Mouse (Mus musculus) embryonic fibroblast, embryonic 13.5 days (primary cell): Measurements from ENCODE around the gene Lilrb4a.

Experiments used
- CTCF ChIP-seq: IDR thresholded peaks from 2 replicates; pipeline ENCODE4 v1.5.1; 2011; ENCODE audit warnings: mild to moderate bottlenecking, control low read depth, low read length, moderate library complexity, borderline replicate concordance; ENCODE audit not compliant: insufficient read depth
- POLR2A ChIP-seq: IDR thresholded peaks from 2 replicates; pipeline ENCODE4 v1.6.1; 2011; ENCODE audit warnings: low read depth, mild to moderate bottlenecking, control low read depth, low read length, moderate library complexity

DNA sequence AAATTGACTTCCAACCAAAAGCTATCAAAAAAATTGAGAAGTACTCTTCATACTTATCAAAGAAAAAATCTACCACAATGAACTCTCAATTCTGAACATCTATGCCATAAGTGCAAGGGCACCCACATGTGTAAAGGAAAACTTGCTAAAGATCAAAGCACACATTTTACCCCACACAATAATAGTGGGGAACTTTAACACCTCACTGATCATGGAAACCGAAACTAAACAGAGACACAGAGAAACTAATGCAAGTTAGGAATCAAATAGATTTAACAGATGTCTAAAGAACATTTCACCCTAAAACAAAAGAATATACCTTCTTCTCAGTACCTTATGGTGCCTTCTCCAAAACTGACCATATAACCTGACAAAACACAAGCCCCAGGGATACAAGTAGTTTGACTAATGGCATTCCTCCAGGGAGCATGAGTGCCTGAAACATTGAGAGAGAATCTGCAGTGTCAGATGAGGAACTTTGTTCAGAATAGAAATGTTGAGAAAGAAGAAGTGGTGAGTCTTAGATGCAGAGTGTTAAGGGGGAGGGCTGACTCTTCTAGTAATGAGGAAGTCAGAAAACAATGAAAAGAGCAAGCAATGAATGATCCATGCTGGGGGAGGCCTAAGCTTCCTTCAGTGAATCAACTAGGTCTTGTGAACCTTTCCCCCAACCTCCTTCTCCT lies 37.0 kb upstream of the Lilrb4a start:
- TF ChIP-seq POLR2A (no peak), CTCF (no peak)
